Mouse (Mus musculus) mouse embryonic stem cell (cell line): ENCODE measurements around the gene Ank2.

Source experiments
- in situ Hi-C, 2 experiments: fragments of 300-500 bp; cut with MboI; formaldehyde crosslinking; loops; 1 replicate in 1 of 2; 3 replicates in 1 of 2; pipeline ENCODE4 v1.14.3; 2019 to 2020; ENCODE audit warnings: low sequenced_read_pairs in 2 of 2, low pct_unique_long_range_greater_than_20kb in 1 of 2, mixed read lengths in 1 of 2; ENCODE audit not compliant: unreplicated experiment in 1 of 2

The Ank2 gene

DNA sequence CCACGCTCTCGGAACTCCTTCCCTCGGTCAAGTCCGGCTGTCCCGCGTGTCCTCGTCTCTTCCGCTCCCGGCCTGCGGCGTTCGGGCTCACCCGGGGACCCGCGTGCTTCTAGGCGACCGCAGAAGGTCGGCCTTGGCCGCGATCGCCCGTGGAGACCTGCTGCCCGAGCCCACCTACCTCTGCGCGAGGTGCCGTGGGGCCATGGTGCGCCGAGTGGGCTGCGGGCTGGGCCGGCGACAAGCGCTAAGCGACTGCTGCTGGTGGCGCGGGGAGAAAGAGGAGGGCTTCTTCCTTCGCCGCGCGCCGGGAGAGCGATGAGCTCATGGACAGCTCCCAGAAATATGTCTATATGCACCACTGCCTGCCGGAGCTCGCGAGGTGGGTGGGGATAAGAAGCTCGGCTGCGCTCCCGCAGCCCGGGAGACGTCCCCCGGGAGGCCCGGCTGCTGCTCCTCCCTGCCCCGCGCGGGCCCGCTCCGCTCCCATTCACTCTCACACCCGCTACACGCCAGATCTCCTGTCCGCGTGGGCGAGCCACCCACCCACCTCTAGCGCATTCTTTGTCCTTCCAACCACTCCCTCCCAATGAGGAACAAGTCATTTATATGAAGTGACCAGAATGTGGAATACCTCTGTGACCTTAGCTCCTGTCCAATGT lies at the start of gene Ank2:
Gene Ank2 (minus strand): TSS at position 609 of the 659 bp plus-strand sequence.
- in situ Hi-C loops: no loop called here

DNA sequence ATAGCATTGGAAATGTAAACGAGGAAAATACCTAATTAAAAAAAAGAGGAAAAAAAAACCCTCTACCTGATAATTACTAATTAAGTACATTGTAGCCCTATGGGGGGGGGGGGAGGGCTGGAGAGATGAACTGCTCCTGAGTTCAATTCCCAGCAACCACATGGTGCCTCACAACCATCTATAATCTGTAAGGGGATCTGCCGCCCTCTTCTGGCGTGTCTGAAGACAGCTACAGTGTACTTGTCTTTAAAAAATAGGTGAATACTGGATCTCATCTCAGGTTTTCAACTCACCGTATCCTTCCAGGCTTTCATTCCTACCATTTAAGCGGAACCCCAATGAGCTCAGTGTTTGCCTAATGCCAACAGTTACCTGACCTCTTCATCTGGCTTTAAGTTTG lies 48.7 kb upstream of the Ank2 start:
- in situ Hi-C loops: no loop called here

DNA sequence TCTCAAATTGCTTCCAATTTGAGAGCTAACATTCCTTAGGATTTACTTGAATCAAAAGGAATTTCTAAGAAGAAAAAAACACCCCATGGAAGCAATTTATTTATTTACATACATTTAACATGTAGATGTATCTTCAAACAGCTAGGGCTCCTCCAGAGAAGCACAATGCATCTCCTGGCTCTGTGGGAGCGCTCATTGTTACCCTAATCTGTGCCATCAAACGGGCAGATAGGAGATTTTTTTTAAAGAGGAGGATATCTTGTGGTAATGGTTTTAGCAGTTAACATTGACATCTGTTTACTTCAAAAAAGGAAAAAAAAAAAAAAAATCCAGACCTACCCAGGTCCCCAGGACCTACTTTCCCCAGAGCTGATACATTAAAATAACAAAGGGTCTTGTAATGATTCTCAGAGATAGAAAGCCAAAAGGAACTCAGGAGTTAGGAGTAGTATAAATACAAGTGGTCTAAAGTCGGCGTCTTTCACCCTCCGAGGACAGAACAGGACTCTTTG lies 45.5 kb upstream of the Ank2 start:
- in situ Hi-C loops: no loop called here

DNA sequence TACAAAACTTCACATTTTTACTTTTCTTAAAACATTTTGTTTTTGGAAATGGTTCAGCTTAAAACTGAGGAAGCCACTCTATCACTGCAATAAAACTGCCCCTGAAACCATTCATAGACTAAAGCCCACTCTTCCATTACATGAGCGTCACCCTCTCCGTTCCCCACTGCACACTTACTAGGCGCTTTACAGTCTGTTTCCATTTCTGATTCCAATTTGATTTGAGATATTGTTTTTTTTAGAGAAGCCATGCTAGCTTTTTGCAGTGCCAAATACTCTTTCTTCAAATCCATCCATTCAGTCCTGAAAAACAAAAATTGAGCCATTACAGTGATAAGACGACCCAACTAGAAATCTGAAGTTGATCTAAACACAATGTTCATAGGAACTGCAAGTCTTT lies 44.8 kb upstream of the Ank2 start:
- in situ Hi-C loops: no loop called here

DNA sequence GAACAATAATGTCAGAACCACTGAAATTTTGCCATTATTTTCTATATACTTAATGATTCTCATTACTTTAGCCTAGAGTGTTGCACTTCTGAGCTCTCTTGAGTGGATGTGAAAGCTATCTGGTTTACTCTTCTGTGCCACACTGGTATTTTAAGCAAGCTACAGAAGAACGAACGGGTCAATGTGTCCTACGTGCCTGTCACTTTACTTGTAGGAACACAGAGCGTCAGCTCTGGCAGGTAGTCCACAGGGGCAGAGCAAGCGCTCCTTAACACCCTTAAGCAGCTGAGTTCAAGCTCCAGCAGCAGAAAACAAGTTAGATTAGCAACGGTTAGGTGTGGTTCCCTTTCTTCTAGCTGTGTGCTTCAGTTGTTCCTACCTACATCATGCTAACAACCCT lies 40.0 kb upstream of the Ank2 start:
- in situ Hi-C loops: no loop called here

DNA sequence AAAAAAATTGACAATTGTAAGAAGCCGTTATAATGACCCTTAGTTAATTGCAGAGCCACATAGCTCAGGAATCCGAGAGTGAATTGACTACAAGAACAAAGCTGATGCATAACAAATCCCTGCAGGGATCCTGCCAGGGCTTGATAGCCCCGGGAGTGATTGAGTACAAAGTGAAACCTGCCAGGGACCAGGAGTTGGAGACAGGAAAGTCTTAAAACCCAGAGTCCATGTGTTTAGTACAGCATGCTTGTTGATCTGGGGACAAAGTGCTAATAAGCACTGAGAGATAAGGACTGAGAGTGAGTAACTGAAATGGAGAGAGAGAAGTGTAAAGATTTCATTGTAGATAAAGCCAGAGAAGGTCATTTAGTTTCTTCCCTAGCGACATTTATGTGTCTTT lies 31.1 kb upstream of the Ank2 start:
- in situ Hi-C loops: loop anchor here in 1 of 2 experiments (5.0 kb wide), 1 partner anchor 73 kb away; no protein-coding TSS in a partner anchor

DNA sequence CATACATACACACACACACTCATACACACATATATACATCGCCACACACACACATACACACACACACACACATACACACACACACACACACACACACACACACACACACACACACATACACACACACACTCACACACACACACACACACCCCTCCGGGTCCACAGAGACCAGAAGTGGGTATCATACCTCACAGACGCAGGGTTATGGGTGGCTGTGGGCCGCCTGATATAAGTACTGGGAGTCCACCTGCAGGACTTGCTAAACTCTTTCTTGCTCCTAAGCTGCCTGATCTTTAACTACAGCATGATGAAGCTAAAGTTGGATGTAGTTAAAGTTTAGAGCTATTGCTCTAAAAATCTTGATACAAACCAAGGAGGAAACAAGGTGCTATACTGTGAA lies 30.7 kb upstream of the Ank2 start:
- in situ Hi-C loops: loop anchor here in 1 of 2 experiments (5.0 kb wide), 1 partner anchor 73 kb away; no protein-coding TSS in a partner anchor

DNA sequence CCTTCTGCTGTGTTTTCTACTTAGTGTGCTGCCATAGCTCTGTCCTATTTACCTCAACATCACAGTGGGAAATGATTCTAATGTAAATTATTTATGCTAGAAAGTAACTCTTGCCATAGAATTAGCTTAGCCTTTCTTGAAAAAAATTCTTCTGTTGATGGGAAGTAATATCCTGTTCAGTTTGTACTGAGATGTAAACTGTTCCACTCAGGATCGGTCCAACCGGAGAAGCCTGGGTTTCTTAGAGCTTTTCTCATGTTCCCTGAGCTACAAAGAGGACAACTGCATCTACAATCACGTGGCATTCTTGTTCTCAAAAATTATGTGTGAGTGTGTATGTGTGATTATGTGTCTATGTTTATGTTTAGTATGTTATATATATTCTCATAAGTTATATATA lies 30.1 kb upstream of the Ank2 start:
- in situ Hi-C loops: no loop called here

DNA sequence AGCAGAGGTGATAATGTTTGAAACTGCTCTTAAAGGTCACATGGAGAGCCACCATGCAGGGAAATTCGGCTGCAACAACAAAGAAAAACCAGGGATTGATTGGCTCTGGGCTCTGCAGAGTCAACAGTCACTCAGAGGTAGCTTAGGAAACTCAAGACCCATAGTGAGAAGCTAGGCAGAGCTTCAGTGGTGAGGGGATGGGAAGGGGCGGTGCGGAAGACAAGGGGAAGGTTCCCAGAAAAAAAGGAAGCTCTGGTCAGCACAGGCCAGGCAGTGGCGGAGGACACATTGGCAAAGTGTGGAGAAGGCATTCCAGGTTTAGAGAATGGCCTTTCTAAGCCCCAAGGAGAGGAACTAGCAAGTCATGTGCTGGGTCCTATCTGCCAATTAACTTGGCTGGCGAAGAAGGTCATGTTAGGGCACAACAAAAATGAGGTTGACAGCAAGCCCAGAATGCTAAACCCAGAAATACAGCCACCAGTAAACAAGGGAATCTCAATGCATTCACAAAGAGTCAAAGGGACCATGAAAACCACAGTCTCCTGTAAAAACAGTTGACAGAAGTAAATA lies 28.4 kb upstream of the Ank2 start:
- in situ Hi-C loops: no loop called here

DNA sequence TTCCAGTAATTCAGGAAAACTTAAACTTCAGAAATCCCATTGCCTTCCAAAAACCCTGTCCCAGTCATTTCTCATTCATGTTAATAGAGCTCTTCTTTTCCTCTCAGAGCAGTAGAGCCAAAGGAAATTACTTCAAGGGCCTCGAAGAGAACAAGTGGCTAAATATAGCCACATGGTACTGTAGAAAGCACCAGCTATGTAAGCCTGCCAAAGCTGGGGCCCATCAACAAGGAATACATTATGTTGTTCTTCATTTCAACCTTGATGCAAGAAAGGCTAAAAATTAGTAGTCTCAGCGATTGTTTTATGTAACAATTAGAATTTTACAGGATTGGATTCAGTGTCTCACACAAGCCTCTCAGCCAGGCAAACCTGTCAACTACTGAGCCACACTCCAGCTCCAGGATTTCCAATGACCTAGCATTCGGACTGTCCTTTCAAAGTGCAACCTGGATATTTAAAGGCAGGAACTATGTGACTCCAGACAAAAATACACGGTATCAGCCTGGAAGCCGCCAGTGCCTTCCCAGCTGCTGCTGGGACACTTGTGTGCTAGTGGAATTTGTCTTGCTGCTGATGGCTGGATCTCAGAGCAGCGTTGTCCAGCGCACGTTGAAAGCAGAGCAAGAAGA lies 26.2 kb upstream of the Ank2 start:
- in situ Hi-C loops: no loop called here

DNA sequence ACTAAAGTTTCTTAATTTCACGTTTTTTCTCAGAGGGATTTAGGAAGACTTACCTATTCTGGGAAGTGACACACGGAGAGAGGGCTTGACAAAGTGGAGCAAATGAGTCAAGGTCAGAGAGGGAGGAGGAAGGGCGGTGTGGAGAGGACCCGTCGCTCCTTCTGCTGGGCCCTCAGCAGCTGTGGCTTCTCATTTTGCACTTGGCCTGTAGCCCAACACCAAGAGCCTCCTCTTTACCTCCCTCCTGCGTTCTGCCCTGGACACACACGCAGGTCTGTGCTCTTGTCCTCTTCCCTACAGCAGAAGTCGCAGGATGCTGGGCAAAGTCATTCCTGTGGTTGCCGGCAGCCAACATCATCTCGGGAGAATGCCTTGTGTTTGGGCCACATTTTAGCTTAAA lies 22.0 kb upstream of the Ank2 start:
- in situ Hi-C loops: no loop called here

DNA sequence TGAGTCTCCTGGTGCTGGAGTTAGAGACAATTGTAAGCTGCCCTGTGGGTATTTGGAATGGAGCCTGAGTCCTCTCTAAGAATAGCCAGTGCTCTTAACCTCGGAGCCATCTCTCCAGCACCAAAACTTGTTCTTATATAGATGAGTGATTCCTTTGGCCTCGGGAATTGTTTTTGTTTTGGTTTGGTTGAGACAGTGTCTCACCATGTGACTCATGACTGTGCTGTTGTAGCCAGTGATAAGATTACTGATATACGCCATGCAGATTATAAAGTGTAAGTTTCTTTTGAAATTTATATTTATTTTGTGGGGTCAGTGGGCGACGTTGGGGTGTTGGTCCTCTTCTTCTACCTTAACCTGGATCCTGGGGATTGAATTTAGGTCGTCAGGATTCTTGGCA lies 21.1 kb upstream of the Ank2 start:
- in situ Hi-C loops: no loop called here

DNA sequence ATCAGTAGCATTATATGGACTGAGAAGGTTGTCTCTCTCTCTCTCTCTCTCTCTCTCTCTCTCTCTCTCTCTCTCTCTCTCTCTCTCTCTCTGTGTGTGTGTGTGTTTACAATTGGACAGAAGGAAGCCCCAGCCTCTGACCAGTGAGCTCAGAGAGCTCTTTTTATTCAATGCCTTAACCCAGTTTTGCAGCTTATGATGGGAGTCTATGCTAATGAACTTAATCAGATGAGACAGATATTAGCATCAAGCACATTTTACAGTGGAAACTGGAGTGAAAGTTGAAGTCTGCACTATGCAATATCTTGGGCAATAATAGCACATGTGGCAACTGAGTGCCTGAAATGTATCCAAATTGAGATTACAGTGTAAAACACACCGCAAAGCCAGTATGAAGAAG lies 16.1 kb upstream of the Ank2 start:
- in situ Hi-C loops: no loop called here

DNA sequence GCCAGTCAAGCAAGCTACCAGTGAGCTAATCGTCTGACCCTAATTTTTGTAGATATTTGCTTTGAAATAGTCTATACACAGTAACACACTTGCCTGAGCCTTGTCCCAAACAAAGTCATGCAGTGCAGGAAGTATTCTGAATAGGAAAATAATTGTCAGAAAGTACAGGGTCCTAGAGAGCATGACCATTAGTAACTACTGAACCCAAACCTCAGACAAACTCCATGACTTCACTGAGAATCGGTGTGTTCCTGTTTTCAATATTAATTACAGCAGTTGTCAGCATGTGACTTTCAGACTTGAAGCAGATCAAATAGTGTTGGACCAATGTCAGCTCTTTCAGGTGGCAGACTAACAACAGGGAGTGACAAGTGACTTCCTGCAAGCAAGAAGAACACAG lies 14.5 kb upstream of the Ank2 start:
- in situ Hi-C loops: no loop called here

DNA sequence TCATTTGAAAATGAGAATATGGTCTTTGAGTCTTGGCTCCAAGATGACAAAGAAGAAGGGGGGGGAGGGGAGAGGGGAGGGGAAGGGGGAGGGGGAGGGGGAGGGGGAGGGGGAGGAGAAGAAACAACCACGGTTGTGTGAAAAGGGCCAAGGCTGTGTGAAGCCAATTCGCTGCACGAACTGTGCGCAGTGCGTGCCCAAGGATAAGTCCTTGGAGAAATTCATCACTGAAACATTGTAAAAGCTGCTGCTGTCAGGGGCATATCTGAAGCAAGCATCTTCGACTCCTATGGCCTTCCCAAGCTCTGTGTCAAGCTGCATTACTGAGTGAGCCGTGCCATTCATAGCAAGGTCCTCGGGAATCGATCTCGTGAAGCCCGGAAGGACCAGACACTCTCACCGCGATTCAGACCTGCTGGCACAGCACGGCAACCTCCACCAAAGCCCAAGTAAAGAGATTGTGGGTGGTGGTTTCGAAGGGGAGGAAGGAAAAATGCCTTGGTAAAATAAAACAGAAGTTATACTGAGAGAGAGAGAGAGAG lies 13.7 kb upstream of the Ank2 start:
- in situ Hi-C loops: no loop called here

DNA sequence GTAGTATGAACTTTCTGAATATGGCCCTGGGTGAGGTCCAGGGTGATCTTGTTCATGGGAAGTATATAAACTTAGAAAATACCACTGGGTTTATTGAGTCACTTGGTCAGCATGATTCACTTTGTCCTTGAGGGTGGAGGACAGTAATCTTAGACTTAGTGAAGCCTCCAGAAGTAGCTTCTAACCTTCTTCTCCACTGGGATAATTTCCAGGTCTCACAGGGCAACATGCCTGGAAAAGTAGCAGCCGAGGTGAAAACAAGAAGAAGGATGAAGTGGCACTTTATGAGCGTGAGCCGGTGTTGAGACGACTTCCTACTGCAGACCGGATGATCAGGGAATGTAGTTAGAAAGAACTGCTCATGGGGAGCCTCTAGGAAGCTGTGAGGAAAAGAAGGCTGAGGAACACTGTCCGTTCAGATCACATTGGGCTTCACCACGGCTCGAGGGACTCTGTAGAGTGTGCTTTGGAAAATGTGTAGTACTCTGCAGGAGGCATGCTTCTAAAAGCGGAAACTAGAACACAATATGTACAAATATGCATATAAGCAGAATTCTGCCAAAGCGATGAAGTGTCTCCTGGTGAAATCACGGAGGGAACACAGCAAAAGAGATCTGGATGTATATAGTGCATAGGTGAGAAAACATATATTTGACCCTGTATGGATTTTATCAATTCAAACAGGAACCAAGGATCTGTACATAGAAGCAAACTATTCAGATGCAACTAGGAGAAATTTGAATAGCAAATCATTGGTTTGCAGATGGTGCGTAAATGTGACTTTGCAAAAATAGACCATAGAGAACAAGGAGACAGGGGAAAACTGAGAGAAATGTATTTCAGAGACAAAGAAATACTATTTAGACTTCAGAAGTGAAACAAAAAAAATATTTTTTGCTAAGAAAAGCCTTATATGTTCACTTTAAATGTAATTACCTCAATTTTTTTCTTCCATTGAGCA lies 12.9 kb upstream of the Ank2 start:
- in situ Hi-C loops: no loop called here

DNA sequence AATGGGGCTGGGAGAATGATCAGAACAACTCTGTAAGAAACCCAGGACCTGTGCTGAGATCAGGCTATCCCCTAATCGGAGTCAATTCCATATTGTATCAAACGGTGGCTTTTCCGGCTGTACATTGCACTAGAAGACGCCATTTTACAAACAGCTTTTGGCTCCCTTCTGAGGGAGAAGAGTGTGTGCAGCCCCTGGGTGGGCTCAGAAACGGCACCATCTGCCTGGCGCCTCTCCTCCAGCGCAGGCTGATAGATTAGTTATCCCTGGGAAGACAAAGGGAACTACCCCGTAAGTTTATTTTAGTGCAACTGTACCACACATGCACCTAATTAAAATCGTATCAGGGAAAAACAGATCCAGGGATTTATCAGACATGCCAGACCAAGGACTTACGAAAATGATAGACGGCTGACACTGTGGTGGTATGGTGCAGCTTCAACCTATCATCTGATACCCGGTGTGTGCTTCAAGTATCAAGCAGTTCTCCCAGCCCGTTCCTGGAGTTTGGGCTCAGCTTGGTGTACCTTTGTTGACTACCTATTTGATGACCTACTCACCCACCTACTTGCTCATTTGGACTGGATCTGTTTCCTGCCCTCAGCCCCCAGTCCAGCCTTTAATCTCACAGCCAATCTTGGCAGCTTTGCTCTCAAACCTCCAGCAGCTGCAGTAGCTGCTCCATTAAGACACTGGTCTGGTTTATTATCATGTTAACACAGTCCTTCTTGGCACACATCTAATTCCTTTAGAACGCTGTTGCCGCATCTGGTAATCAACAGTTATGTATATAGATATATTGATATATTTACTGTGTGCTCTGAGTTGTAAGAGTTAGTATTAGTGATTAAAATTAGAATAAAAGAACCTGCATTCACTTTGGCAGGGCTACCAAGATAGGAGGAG lies 9.0 kb upstream of the Ank2 start:
- in situ Hi-C loops: no loop called here
